Comparison of ENCODE assay signal across 24 mouse cellular contexts in the genomic region with DNA sequence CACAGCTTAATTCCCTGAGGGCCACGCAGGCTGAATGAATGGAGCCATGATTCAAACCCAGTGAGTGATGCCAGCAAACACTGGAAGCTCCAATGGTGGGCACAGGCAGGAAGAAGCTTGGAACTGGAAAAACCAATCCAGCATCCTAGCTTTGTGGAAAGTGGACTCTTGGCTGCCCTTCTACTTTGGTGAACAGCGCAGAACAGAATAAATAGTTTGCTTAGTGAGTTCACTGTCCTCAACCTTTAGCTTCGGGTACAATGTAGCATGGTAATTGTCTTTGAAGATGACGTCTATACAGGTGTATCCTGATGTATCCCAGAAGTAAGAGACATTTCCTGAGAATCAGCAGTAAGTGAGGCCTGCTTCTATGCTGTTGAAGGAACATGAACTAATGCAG. TPM values are rescaled to one million over a fixed set of nuclear protein-coding genes. Genes with fewer than 3 reads are reported as not detected.
"Had no signal": no experiment of that assay in that cellular context is flagged by ENCODE, and none has a peak within 500 bp of the region (broad histone marks: within the 10 kb centered on the region; RNA-seq: fewer than 3 reads in every experiment).

No protein-coding gene starts in this region.

- ATAC-seq: forebrain, embryonic 16.5 days; hindbrain, postnatal 0 days; intestine, embryonic 16.5 days had no signal

- H3K9ac ChIP-seq: heart, embryonic 12.5 days; hindbrain, embryonic 12.5 days; hindbrain, embryonic 14.5 days; limb, embryonic 13.5 days; limb, embryonic 15.5 days; liver, embryonic 14.5 days had no signal

- H3K4me3 ChIP-seq: gastrocnemius, adult 2 months; heart, embryonic 10.5 days; heart, embryonic 12.5 days; hindbrain, embryonic 10.5 days; hindbrain, embryonic 12.5 days; limb, embryonic 13.5 days; limb, embryonic 15.5 days had no signal

- H3K9me3 ChIP-seq: heart, embryonic 10.5 days; heart, embryonic 12.5 days; hindbrain, embryonic 10.5 days; hindbrain, embryonic 12.5 days; limb, embryonic 13.5 days; limb, embryonic 15.5 days had no signal

- H3K27me3 ChIP-seq: heart, embryonic 12.5 days; hindbrain, embryonic 12.5 days; limb, embryonic 13.5 days; limb, embryonic 15.5 days had no signal

- H3K27ac ChIP-seq: gastrocnemius, adult 2 months; heart, embryonic 10.5 days; hindbrain, embryonic 10.5 days; hindbrain, embryonic 12.5 days; hindbrain, embryonic 14.5 days; hindbrain, postnatal 0 days; kidney, postnatal 0 days; limb, embryonic 13.5 days; limb, embryonic 15.5 days; liver, embryonic 14.5 days had no signal

- DNase-seq: gastrocnemius, adult 2 months; gastrocnemius, postnatal 10 days; gastrocnemius, postnatal 25 days; heart, adult 18-20 months; heart, postnatal 10 days; heart, postnatal 4 days; kidney, adult 18-20 months; kidney, postnatal 14 days; layer of hippocampus, adult 9-11 months; layer of hippocampus, postnatal 36 days; left cerebral cortex, postnatal 4 days had no signal

- H3K4me2 ChIP-seq: heart, embryonic 12.5 days; hindbrain, embryonic 12.5 days; hindbrain, embryonic 14.5 days; limb, embryonic 13.5 days; limb, embryonic 15.5 days had no signal

RNA-seq across cellular contexts. Expression of a gene that starts 15.0 kb away (rescaled TPM):
- polyA plus RNA-seq: forebrain, embryonic 16.5 days; hindbrain, embryonic 10.5 days; hindbrain, embryonic 14.5 days; hindbrain, postnatal 0 days; limb, embryonic 11.5 days had no signal
